Mouse (Mus musculus): ENCODE measurements around the gene Rgs12. TPM values are rescaled to one million over a fixed set of nuclear protein-coding genes. Genes with fewer than 3 reads are reported as not detected.

Rgs12 gene
- polyA plus RNA-seq, 1 experiment from 2014 or later: 62.4 TPM

DNA sequence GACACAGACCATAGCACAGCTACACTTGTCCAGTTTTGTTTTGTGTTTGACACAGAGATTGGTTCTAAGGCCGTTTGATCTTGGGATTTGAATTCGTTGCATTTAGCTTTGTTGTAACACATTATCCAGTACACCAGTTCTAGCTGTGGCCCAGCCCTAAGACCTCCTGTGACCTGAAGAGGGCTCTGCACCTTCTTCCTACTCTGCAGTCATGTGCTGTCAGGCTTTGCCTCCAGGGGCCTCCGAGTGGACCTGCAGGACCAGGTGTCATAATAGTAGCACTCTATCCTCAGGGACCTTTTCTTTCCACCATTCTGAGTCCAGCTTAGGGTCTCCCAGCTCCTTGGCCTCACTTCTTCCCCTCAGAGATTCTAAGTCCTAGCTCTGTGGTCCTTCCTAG, 23.2 kb downstream of the Rgs12 start:
- H3K4me1 ChIP-seq (replicated peaks; ENCODE audit: control insufficient read depth, insufficient read depth, low read length): no peaks in the 10 kb centered on the region
- H3K27me3 ChIP-seq (replicated peaks; ENCODE audit: control insufficient read depth, insufficient read depth, low read length): no peaks in the 10 kb centered on the region
- H3K4me3 ChIP-seq (replicated peaks; ENCODE audit: low read length): no peak overlapping the region
- no peak overlapping the region for H3K4me2 ChIP-seq (ENCODE audit: low read length)
- no peaks in the 10 kb centered on the region for H3K9me3 ChIP-seq (ENCODE audit: control insufficient read depth, low read length)
- no peak for ATAC-seq
- no peak overlapping the region for H3K9ac ChIP-seq (replicated peaks; ENCODE audit: low read depth, low read length)
- H3K27ac ChIP-seq (ENCODE audit: low read length): no peak overlapping the region
- WGBS: 88% methylated on average over 3 of the region's 3 CpGs
- peaks cover 9% of the 10 kb centered on the region; the same call in 1 of the 2 replicates for H3K36me3 ChIP-seq (ENCODE audit: control insufficient read depth, insufficient read depth)

DNA sequence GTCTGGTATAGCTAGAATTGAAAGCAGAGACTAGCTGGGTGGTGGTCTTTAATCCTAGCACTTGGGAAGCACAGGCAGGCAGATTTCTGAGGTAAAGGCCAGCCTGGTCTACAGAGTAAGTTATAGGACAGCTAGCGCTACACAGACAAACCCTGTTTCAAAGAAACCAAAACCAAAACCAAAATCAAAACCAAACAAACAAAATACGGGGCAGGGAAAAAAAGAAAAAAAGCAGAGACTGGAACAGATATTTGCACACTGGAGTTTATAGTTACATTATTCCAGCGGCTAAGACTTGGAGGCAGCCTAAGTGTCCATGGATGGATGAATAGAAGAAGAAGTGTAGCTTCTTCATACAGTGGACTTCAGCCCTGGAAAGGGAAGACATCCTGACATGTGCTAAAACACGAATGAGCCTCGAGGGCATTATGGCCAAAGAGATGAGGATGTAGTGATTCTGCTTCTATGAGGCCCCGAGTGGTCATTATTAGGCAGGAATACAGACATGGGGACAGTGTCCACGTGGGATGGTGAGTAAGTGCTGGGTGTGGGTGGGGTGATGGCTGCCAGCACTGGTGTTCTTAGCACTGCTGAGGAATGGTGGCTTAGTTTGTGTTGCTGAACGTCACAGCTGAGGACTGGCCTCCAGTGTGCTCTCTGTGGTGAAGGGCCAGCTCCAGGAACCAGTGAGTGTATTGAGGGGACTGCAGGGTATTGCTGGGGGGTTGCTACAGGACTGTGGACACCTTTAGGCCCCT, 24.5 kb downstream of the Rgs12 start:
- Histone ChIP-seq H3K4me1 (replicated peaks; ENCODE audit: control insufficient read depth, insufficient read depth, low read length) (no peaks in the 10 kb centered on the region), H3K4me3 (replicated peaks; ENCODE audit: low read length) (no peak overlapping the region), H3K27me3 (replicated peaks; ENCODE audit: control insufficient read depth, insufficient read depth, low read length) (no peaks in the 10 kb centered on the region), H3K9ac (replicated peaks; ENCODE audit: low read depth, low read length) (no peak overlapping the region), H3K4me2 (ENCODE audit: low read length) (no peak overlapping the region), H3K27ac (ENCODE audit: low read length) (no peak overlapping the region), H3K36me3 (ENCODE audit: control insufficient read depth, insufficient read depth) (peaks cover 9% of the 10 kb centered on the region; the same call in 1 of the 2 replicates), H3K9me3 (ENCODE audit: control insufficient read depth, low read length) (no peaks in the 10 kb centered on the region)
- ATAC-seq: no peak
- WGBS: 82% methylated on average over 8 of the region's 8 CpGs

DNA sequence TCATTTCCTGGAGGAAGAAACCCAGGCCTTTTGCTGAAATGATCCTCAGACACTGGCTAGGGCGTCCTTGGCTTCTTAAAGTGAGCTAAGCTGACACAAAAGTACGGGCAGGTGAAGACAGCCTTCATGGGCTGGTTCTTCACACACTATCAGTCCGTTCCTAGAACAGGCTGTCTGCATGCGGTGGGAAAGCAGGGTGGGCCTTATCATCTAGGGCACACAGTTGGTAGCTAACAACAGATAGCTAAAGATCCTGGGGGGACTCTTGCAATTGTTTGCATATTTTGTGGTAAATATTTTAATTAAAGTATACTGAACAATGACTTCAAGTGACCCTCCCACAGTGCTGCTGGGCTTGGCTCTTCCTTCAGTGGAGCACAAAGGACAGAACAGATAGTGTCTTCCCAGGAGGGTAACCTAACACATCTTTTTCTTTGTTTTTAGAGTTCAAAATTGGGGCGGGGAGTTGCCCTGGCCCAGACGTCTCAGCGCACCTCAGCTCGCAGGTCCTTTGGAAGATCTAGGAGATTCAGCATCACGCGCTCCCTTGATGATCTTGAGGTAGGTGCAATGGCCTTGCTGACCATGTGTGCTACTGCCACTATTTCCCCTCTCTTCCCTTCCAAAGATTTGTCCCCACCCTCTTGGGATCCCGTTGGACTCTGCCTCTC, 25.7 kb downstream of the Rgs12 start:
- Histone ChIP-seq H3K27ac (ENCODE audit: low read length) (no peak overlapping the region), H3K4me1 (replicated peaks; ENCODE audit: control insufficient read depth, insufficient read depth, low read length) (no peaks in the 10 kb centered on the region), H3K4me2 (ENCODE audit: low read length) (no peak overlapping the region), H3K9me3 (ENCODE audit: control insufficient read depth, low read length) (no peaks in the 10 kb centered on the region), H3K36me3 (ENCODE audit: control insufficient read depth, insufficient read depth) (peaks cover 9% of the 10 kb centered on the region; the same call in 1 of the 2 replicates), H3K27me3 (replicated peaks; ENCODE audit: control insufficient read depth, insufficient read depth, low read length) (no peaks in the 10 kb centered on the region), H3K4me3 (replicated peaks; ENCODE audit: low read length) (no peak overlapping the region), H3K9ac (replicated peaks; ENCODE audit: low read depth, low read length) (no peak overlapping the region)
- ATAC-seq: no peak
- WGBS: 91% methylated on average over 11 of the region's 11 CpGs

DNA sequence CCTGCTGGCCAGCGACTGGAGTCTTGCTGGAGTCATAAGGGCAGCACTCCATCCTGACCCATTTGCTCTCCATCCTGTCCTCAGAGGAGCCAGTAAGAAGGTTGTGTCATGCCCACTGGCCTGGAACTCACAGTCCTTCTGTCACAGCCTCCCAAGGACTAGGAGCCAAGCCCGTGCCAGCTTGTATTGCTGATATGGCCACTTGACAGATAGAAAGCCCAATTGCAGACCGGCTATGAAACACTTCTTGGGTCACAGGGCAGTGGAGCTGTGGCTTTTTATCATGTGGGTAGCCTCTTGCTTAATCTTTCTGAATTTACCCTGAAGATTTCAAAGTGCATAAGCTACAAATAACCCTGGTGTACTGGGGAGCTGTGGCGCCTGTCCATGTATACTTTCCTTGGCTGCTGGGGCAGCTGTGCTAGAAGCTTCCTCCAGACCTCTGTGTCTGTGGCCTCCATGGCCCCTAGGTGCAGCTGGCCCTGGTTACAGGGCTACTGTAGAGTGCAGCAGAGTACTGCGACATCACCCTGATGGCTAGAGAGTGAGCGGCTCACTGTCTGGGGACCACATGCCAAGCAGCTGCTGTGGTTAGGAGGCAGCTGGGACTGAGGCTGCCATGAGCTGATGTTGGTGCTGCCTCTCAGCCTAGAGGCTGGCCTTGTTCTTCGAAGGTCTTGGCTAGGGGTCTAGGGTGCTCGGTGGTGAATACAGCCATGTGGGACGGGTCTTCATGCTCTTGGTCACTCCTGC, 27.5 kb downstream of the Rgs12 start:
- H3K36me3 ChIP-seq (ENCODE audit: control insufficient read depth, insufficient read depth): peaks cover 9% of the 10 kb centered on the region; the same call in 1 of the 2 replicates
- 93% methylated on average over 9 of the region's 9 CpGs for WGBS
- H3K27me3 ChIP-seq (replicated peaks; ENCODE audit: control insufficient read depth, insufficient read depth, low read length): no peaks in the 10 kb centered on the region
- no peak overlapping the region for H3K9ac ChIP-seq (replicated peaks; ENCODE audit: low read depth, low read length)
- H3K4me2 ChIP-seq (ENCODE audit: low read length): no peak overlapping the region
- ATAC-seq: no peak
- H3K4me1 ChIP-seq (replicated peaks; ENCODE audit: control insufficient read depth, insufficient read depth, low read length): no peaks in the 10 kb centered on the region
- no peak overlapping the region for H3K4me3 ChIP-seq (replicated peaks; ENCODE audit: low read length)
- no peaks in the 10 kb centered on the region for H3K9me3 ChIP-seq (ENCODE audit: control insufficient read depth, low read length)
- H3K27ac ChIP-seq (ENCODE audit: low read length): no peak overlapping the region

DNA sequence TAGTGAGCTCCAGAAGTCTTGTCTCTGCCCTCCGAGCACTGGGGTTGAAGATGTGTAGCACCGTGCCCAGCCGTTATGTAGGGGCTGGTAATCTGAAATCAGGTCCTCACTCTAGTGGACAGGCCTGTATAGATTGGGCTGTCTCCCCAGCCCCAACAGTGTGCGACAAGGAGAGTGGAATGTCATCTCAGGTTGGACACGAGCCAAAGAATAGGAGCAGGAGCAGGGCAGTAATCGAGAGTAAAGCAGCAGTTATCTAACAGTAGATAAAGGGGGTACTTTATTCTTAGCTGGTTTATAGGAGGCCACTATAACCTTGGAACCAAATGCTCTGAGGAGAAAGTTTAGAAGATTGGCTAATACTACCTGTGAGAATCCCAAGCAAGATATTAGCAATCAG, 30.9 kb downstream of the Rgs12 start:
- Histone ChIP-seq H3K27ac (ENCODE audit: low read length) (no peak overlapping the region), H3K9ac (replicated peaks; ENCODE audit: low read depth, low read length) (no peak overlapping the region), H3K36me3 (ENCODE audit: control insufficient read depth, insufficient read depth) (peaks cover 12% of the 10 kb centered on the region; the same call in 1 of the 2 replicates), H3K9me3 (ENCODE audit: control insufficient read depth, low read length) (no peaks in the 10 kb centered on the region), H3K27me3 (replicated peaks; ENCODE audit: control insufficient read depth, insufficient read depth, low read length) (no peaks in the 10 kb centered on the region), H3K4me3 (replicated peaks; ENCODE audit: low read length) (no peak overlapping the region), H3K4me2 (ENCODE audit: low read length) (no peak overlapping the region), H3K4me1 (replicated peaks; ENCODE audit: control insufficient read depth, insufficient read depth, low read length) (no peaks in the 10 kb centered on the region)
- no peak for ATAC-seq
- 73% methylated on average over 6 of the region's 6 CpGs for WGBS

DNA sequence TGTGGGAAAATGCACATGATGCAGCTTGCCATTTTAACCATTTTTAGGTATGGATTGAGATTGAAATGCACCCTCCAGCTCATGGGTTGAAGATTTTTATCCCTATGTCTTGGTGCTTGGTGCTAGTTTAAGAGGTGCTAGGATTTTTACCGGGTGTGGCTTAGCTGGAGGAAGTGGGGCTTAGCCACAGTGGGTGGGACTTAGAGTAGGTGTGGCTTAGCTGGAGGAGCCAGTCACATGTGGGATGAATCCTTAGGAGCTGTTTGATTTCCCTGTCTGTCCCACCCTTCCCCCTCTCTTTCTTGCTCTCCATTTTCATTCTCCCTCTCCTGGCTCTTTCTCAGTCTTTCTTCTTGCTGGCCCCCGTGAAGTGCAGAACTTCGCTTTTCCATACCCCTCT, 32.5 kb downstream of the Rgs12 start:
- no peaks in the 10 kb centered on the region for H3K9me3 ChIP-seq (ENCODE audit: control insufficient read depth, low read length)
- H3K27ac ChIP-seq (ENCODE audit: low read length): no peak overlapping the region
- H3K4me3 ChIP-seq (replicated peaks; ENCODE audit: low read length): no peak overlapping the region
- H3K9ac ChIP-seq (replicated peaks; ENCODE audit: low read depth, low read length): no peak overlapping the region
- H3K36me3 ChIP-seq (ENCODE audit: control insufficient read depth, insufficient read depth): peaks cover 3% of the 10 kb centered on the region; the same call in 1 of the 2 replicates
- no peak overlapping the region for H3K4me2 ChIP-seq (ENCODE audit: low read length)
- no peaks in the 10 kb centered on the region for H3K4me1 ChIP-seq (replicated peaks; ENCODE audit: control insufficient read depth, insufficient read depth, low read length)
- 48% methylated on average over 3 of the region's 3 CpGs for WGBS
- ATAC-seq: no peak
- no peaks in the 10 kb centered on the region for H3K27me3 ChIP-seq (replicated peaks; ENCODE audit: control insufficient read depth, insufficient read depth, low read length)

DNA sequence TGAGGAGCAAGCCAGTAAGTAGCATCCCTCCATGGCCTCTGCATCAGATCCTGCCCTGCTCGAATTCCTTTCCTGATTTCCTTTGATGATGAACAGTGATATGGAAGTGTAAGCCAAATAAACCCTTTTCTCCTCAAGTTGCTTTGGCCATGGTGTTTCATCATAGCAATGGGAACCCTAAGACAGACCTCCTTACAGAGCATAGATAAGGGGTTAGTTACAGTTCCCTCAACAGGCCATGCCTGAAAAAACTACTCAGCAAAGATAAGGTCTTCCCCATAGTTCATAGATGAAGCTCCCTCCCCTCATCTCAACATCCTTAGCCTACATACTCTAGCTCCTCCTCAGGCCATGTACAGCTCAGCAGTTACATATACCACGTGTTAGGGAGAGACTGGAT, 35.7 kb downstream of the Rgs12 start:
- H3K36me3 ChIP-seq (ENCODE audit: control insufficient read depth, insufficient read depth): peaks cover 3% of the 10 kb centered on the region; the same call in 1 of the 2 replicates
- H3K4me1 ChIP-seq (replicated peaks; ENCODE audit: control insufficient read depth, insufficient read depth, low read length): peaks cover 15% of the 10 kb centered on the region
- H3K27ac ChIP-seq (ENCODE audit: low read length): no peak overlapping the region
- no peaks in the 10 kb centered on the region for H3K9me3 ChIP-seq (ENCODE audit: control insufficient read depth, low read length)
- WGBS: 83% methylated on average over 2 of the region's 2 CpGs
- no peak overlapping the region for H3K4me3 ChIP-seq (replicated peaks; ENCODE audit: low read length)
- ATAC-seq: no peak
- no peak overlapping the region for H3K9ac ChIP-seq (replicated peaks; ENCODE audit: low read depth, low read length)
- no peak overlapping the region for H3K4me2 ChIP-seq (ENCODE audit: low read length)
- H3K27me3 ChIP-seq (replicated peaks; ENCODE audit: control insufficient read depth, insufficient read depth, low read length): no peaks in the 10 kb centered on the region

DNA sequence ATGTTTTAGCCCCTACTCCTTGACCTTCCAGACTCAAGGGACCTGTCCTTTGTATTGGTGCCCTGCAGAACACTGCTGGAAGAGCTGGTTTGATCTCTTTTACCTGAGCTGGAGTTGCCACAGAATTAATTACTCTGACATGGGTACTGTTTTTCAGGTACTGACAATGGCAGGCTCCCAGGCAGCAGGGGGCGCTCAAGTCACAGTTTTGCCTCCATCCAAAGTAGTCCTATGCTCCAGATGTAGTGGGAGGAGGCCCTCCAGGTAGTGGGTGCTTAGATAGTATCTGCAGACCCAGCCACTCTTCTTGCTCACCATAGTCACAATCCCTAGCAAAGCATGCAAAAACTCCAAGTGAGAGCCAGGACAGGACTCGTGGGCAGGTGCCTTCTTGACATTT, 36.6 kb downstream of the Rgs12 start:
- 41% methylated on average over 2 of the region's 2 CpGs for WGBS
- no peaks in the 10 kb centered on the region for H3K27me3 ChIP-seq (replicated peaks; ENCODE audit: control insufficient read depth, insufficient read depth, low read length)
- H3K4me2 ChIP-seq (ENCODE audit: low read length): no peak overlapping the region
- no peak overlapping the region for H3K4me3 ChIP-seq (replicated peaks; ENCODE audit: low read length)
- H3K36me3 ChIP-seq (ENCODE audit: control insufficient read depth, insufficient read depth): peaks cover 3% of the 10 kb centered on the region; the same call in 1 of the 2 replicates
- H3K27ac ChIP-seq (ENCODE audit: low read length): no peak overlapping the region
- no peaks in the 10 kb centered on the region for H3K9me3 ChIP-seq (ENCODE audit: control insufficient read depth, low read length)
- no peak overlapping the region for H3K9ac ChIP-seq (replicated peaks; ENCODE audit: low read depth, low read length)
- no peak for ATAC-seq
- H3K4me1 ChIP-seq (replicated peaks; ENCODE audit: control insufficient read depth, insufficient read depth, low read length): peaks cover 15% of the 10 kb centered on the region

DNA sequence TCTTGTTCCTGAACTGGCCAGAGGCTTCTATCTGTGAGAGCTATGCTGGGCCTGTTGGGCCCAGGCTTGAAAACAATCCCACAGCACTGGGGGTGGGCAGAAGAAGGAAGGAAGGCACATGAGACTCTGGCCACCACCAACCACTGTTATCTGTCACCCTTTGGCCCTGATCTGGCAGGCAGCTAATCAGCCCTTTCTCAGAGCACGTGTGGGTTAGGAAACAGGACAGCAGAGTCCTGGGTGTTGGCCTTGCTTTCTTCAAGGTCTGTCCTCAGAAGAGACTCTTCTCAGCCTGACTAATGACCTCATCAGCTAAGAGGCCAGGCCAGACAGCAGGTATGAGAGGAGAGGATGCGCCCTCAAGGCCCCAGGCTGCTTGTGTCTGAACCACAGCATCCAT, 38.2 kb downstream of the Rgs12 start:
- no peak for ATAC-seq
- Histone ChIP-seq H3K9ac (replicated peaks; ENCODE audit: low read depth, low read length) (no peak overlapping the region), H3K27me3 (replicated peaks; ENCODE audit: control insufficient read depth, insufficient read depth, low read length) (no peaks in the 10 kb centered on the region), H3K4me2 (ENCODE audit: low read length) (no peak overlapping the region), H3K9me3 (ENCODE audit: control insufficient read depth, low read length) (no peaks in the 10 kb centered on the region), H3K36me3 (ENCODE audit: control insufficient read depth, insufficient read depth) (peaks cover 3% of the 10 kb centered on the region; the same call in 1 of the 2 replicates), H3K4me1 (replicated peaks; ENCODE audit: control insufficient read depth, insufficient read depth, low read length) (peaks cover 15% of the 10 kb centered on the region), H3K4me3 (replicated peaks; ENCODE audit: low read length) (no peak overlapping the region), H3K27ac (ENCODE audit: low read length) (no peak overlapping the region)
- 79% methylated on average over 2 of the region's 2 CpGs for WGBS

All from forebrain, embryonic 16.5 days (tissue).